Mouse (Mus musculus) myocyte (in vitro differentiated cells): ENCODE measurements around the gene Lrriq4. TPM values are rescaled to one million over a fixed set of nuclear protein-coding genes. Genes with fewer than 3 reads are reported as not detected.

Experiments used
- H3K27me3 ChIP-seq: one replicate; pipeline ENCODE4 v1.6.1; 2011; ENCODE audit not compliant: control insufficient read depth, insufficient read depth, insufficient read length
- H3K36me3 ChIP-seq: one replicate; pipeline ENCODE4 v1.6.1; 2011; ENCODE audit not compliant: control insufficient read depth, insufficient read depth
- H3K4me2 ChIP-seq: one replicate; pipeline ENCODE4 v1.6.1; 2011; ENCODE audit warnings: low read depth, control low read depth
- H3K4me3 ChIP-seq: one replicate; pipeline ENCODE4 v1.5.1; 2011; ENCODE audit warnings: mild to moderate bottlenecking, control low read depth, moderate library complexity
- H3K79me2 ChIP-seq: one replicate; pipeline ENCODE4 v1.6.1; 2011; ENCODE audit not compliant: control insufficient read depth, insufficient read depth
- H3ac ChIP-seq: one replicate; pipeline ENCODE4 v1.6.1; 2011; ENCODE audit not compliant: control insufficient read depth, insufficient read length
- CEBPB ChIP-seq: IDR thresholded peaks from 2 replicates; pipeline ENCODE4 v1.6.1; 2011; ENCODE audit warnings: mild to moderate bottlenecking, moderate library complexity; ENCODE audit not compliant: poor library complexity, insufficient read depth, severe bottlenecking
- E2F4 ChIP-seq: IDR thresholded peaks from one replicate; pipeline ENCODE4 v1.6.1; 2011; ENCODE audit warnings: mild to moderate bottlenecking, control low read depth, moderate library complexity; ENCODE audit not compliant: insufficient read depth
- MAX ChIP-seq: IDR thresholded peaks from one replicate; pipeline ENCODE4 v1.6.1; 2011; ENCODE audit warnings: low read depth, mild to moderate bottlenecking, control low read depth
- MYOD1 ChIP-seq, 3 experiments: IDR thresholded peaks; one replicate each; pipeline ENCODE4 v1.6.1; 2011; ENCODE audit warnings: control low read depth in 2 of 3, low read depth in 2 of 3, mild to moderate bottlenecking in 2 of 3, moderate library complexity in 1 of 3; ENCODE audit not compliant: insufficient read length in 2 of 3, control insufficient read depth in 1 of 3
- MYOG ChIP-seq, 3 experiments: IDR thresholded peaks; one replicate each; pipeline ENCODE4 v1.6.1; 2011; ENCODE audit warnings: control low read depth in 2 of 3, low read depth in 2 of 3, mild to moderate bottlenecking in 2 of 3; ENCODE audit not compliant: insufficient read length in 2 of 3, control insufficient read depth in 1 of 3, insufficient read depth in 1 of 3
- POLR2A ChIP-seq: IDR thresholded peaks from one replicate; pipeline ENCODE4 v1.6.1; 2011; ENCODE audit warnings: low read depth, mild to moderate bottlenecking, control low read depth, moderate library complexity; ENCODE audit not compliant: insufficient read length
- POLR2AphosphoS2 ChIP-seq: IDR thresholded peaks from one replicate; pipeline ENCODE4 v1.6.1; 2011; ENCODE audit warnings: low read depth, control low read depth; ENCODE audit not compliant: insufficient read length
- REST ChIP-seq: IDR thresholded peaks from one replicate; pipeline ENCODE4 v1.6.1; 2011; ENCODE audit warnings: mild to moderate bottlenecking, control low read depth, moderate library complexity; ENCODE audit not compliant: insufficient read depth, insufficient read length
- SRF ChIP-seq: IDR thresholded peaks from one replicate; pipeline ENCODE4 v1.6.1; 2011; ENCODE audit warnings: low read depth; ENCODE audit not compliant: control insufficient read depth, insufficient read length
- TCF12 ChIP-seq: IDR thresholded peaks from one replicate; pipeline ENCODE4 v1.6.1; 2011; ENCODE audit warnings: mild to moderate bottlenecking, control low read depth; ENCODE audit not compliant: poor library complexity, insufficient read depth, severe bottlenecking
- TCF3 ChIP-seq: IDR thresholded peaks from one replicate; pipeline ENCODE4 v1.6.1; 2011; ENCODE audit warnings: low read depth, control low read depth; ENCODE audit not compliant: insufficient read length
- USF1 ChIP-seq: IDR thresholded peaks from one replicate; pipeline ENCODE4 v1.6.1; 2011; ENCODE audit warnings: low read depth, mild to moderate bottlenecking, control low read depth, moderate library complexity
- polyA plus RNA-seq: library from polyadenylated mRNA; unstranded; fragments of >200 nt; fragmentation: generic; extraction: Trizol; gene quantifications from one replicate; pipeline ENCODE4 v1.2.1, GENCODE M21; 2012; ENCODE audit warnings: missing spikeins

Gene Lrriq4
- polyA plus RNA-seq, 1 experiment, result not detected

- no peak overlapping the region for H3K4me2 ChIP-seq
- H3K27me3 ChIP-seq, result peaks cover 1% of the 10 kb centered on the region
- no peaks in the 10 kb centered on the region for H3K36me3 ChIP-seq
- TF ChIP-seq SRF, result no peak
- no peak for TF ChIP-seq E2F4
- TF ChIP-seq TCF12, result no peak
- TF ChIP-seq MYOD1 (IDR thresholded peaks at IDR 0.05; ENCODE audit: control insufficient read depth in 1 of 3, insufficient read length in 2 of 3, low read depth in 2 of 3), result no peak
- no peak for TF ChIP-seq POLR2AphosphoS2
- TF ChIP-seq POLR2A, result no peak
- TF ChIP-seq CEBPB, result no peak
- TF ChIP-seq REST, result no peak
- TF ChIP-seq USF1, result no peak
- H3K79me2 ChIP-seq, result no peaks in the 10 kb centered on the region
- no peak overlapping the region for H3K4me3 ChIP-seq
- no peak overlapping the region for H3ac ChIP-seq
These were observed 11.6 kb downstream of the Lrriq4 start for GRCm38 (mm10) chr3:30655937-30656336.

- no peaks in the 10 kb centered on the region for H3K27me3 ChIP-seq
- H3K79me2 ChIP-seq, result no peaks in the 10 kb centered on the region
- no peak overlapping the region for H3ac ChIP-seq
- H3K4me2 ChIP-seq, result no peak overlapping the region
- H3K4me3 ChIP-seq, result no peak overlapping the region
- no peak for TF ChIP-seq USF1
- TF ChIP-seq SRF, result no peak
- no peak for TF ChIP-seq POLR2A
- no peak for TF ChIP-seq REST
- TF ChIP-seq MYOD1 (IDR thresholded peaks at IDR 0.05; ENCODE audit: control insufficient read depth in 1 of 3, insufficient read length in 2 of 3, low read depth in 2 of 3), result no peak
- no peak for TF ChIP-seq E2F4
- no peak for TF ChIP-seq TCF12
- no peak for TF ChIP-seq POLR2AphosphoS2
- TF ChIP-seq CEBPB, result no peak
- no peak for TF ChIP-seq TCF3
- no peak for TF ChIP-seq MAX
- TF ChIP-seq MYOG (IDR thresholded peaks at IDR 0.05; ENCODE audit: control insufficient read depth in 1 of 3, insufficient read depth in 1 of 3, insufficient read length in 2 of 3, low read depth in 2 of 3), result no peak
- no peaks in the 10 kb centered on the region for H3K36me3 ChIP-seq
These were observed 14.2 kb downstream of the Lrriq4 start for GRCm38 (mm10) chr3:30658486-30658885.

- TF ChIP-seq POLR2A (no peak), MYOD1 (IDR thresholded peaks at IDR 0.05; ENCODE audit: control insufficient read depth in 1 of 3, insufficient read length in 2 of 3, low read depth in 2 of 3) (no peak), SRF (no peak), REST (no peak), E2F4 (no peak), TCF3 (no peak), POLR2AphosphoS2 (no peak), TCF12 (no peak), MAX (no peak), USF1 (no peak), MYOG (IDR thresholded peaks at IDR 0.05; ENCODE audit: control insufficient read depth in 1 of 3, insufficient read depth in 1 of 3, insufficient read length in 2 of 3, low read depth in 2 of 3) (no peak)
- Histone ChIP-seq H3K79me2 (no peaks in the 10 kb centered on the region), H3K4me3 (no peak overlapping the region), H3K27me3 (no peaks in the 10 kb centered on the region), H3K4me2 (no peak overlapping the region), H3ac (no peak overlapping the region), H3K36me3 (no peaks in the 10 kb centered on the region)
These were observed 38.9 kb downstream of the Lrriq4 start for GRCm38 (mm10) chr3:30683190-30683589.

- no peak overlapping the region for H3K4me3 ChIP-seq
- H3K79me2 ChIP-seq, result no peaks in the 10 kb centered on the region
- TF ChIP-seq MYOD1 (IDR thresholded peaks at IDR 0.05; ENCODE audit: control insufficient read depth in 1 of 3, insufficient read length in 2 of 3, low read depth in 2 of 3) (no peak), POLR2AphosphoS2 (no peak), TCF12 (no peak), CEBPB (no peak)
- H3K4me2 ChIP-seq, result no peak overlapping the region
- no peaks in the 10 kb centered on the region for H3K27me3 ChIP-seq
- no peaks in the 10 kb centered on the region for H3K36me3 ChIP-seq
- H3ac ChIP-seq, result no peak overlapping the region
These were observed 42.9 kb downstream of the Lrriq4 start for GRCm38 (mm10) chr3:30687216-30687615.

GRCm38 (mm10) chr3:30690976-30691375 is 46.7 kb downstream of the Lrriq4 start:
- TF ChIP-seq CEBPB (no peak), USF1 (no peak)
- no peak overlapping the region for H3K4me3 ChIP-seq
- no peak overlapping the region for H3K4me2 ChIP-seq
- no peaks in the 10 kb centered on the region for H3K79me2 ChIP-seq
- H3K36me3 ChIP-seq, result no peaks in the 10 kb centered on the region
- H3ac ChIP-seq, result no peak overlapping the region
- no peaks in the 10 kb centered on the region for H3K27me3 ChIP-seq
